Mouse (Mus musculus): Measurements from ENCODE around the gene Kif19a. TPM values are rescaled to one million over a fixed set of nuclear protein-coding genes. Genes with fewer than 3 reads are reported as not detected.

Kif19a gene
- total RNA-seq, 2 experiments from 2014 or later, result 4.5 to 4.8 TPM

DNA sequence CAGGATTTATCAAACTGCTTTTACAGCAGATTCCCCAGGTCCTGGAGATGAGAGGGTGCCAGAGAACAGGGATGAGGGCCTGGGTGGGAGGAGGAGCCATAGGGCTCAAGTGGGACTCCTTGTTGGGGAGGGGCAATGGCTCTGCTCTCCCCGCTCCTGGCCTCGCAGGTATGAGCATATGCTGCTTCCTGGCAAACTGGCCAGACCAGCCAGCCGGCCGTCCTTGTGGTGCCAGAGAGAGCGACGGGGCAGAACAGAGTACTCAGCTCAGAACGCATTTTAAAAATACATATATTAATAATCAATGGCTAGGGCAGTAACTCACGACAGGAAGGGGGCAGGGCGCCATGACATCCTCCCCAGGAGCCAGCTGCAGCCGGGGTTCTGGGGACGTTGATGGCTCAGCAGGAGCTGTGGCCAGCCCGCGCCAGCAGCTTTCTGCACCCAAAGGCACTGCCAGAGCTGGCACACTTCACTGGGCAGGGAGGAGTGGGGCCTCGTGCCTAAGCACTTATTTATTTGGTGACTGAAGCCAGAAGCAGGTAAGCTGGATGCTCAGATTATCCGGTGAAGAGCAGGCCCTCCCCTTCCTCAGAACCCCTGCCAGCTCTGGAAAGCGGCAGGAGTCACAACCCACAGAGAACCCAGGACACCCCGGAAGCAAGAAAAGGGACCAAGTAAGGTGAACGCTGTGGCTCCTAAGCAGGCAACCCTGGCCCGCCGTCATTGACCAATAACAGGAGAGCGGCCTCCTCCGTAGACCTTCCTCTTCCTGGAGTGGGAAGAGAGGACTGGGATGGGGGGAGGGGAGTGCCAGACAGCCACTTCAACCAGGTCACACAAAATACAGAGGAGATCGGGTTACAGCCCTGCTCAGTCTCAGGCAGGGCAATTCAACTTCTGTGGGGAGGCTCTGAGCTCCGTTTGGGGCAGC lies 64.6 kb downstream of the Kif19a start:
- intact Hi-C loops (cut with DNase I), result no loop called here
- no peak for DNase-seq (ENCODE audit: low spot score in 2 of 2)

DNA sequence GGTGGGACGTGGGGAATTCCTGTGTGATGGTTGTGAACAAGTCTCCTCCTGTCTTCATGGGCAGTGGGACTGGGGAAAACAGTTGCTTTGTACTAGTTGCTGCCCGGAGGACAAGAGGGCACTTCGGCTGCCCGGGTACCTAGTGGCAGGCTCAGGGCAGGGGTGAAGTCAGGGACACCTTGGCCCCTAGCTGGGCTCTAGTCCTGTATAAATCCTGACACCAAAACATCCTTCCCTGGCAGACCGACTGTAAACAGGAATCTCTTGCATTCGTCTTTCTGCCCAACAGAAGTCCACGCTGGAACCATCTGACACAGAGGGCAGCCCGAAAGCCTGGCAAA lies 65.2 kb downstream of the Kif19a start:
- DNase-seq (ENCODE audit: low spot score in 2 of 2), result no peak
- intact Hi-C loops (cut with DNase I), result no loop called here

DNA sequence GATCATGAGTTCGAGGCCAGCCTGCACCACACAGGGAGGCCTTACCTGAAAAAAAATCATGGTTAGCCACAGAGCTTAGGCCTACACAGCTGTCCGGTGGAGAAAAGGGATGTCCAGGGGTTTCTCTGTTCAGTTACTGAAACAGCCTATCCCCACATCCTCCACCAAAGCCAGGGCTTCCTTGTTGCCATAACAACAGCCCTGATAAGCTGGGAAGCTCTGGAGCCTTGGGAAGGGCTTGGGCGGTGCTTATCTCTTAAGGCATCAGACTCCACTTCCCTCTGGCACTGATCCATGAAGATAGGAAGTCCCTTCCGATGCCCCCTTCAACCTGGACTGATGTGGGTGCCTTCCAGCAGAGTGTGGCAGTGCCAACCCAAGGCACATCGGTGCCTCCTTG lies 68.0 kb downstream of the Kif19a start:
- intact Hi-C loops (cut with DNase I), result no loop called here
- DNase-seq (ENCODE audit: low spot score in 2 of 2), result no peak

Other genes starting within 250 kb of the Kif19a start
- gene Rpl38, start 96.9 kb upstream of the Kif19a start, total RNA-seq (2021), result 100 to 1,000 TPM; 750 to 833 TPM
- gene Ttyh2, start 90.0 kb upstream of the Kif19a start, total RNA-seq (2021), result 10 to 100 TPM; 20.8 to 31.0 TPM
- 1 to 10 TPM in 1 of 2 experiments, under 1 TPM in 1; 0.91 to 2.1 TPM for gene Dnaic2, start 38.0 kb upstream of the Kif19a start, total RNA-seq (2021)
- 10 to 100 TPM; 29.1 to 35.8 TPM for gene Btbd17, start 30.6 kb downstream of the Kif19a start, total RNA-seq (2021)
- not detected for gene Gpr142, start 33.5 kb downstream of the Kif19a start, total RNA-seq (2021)
- gene Gprc5c, start 85.8 kb downstream of the Kif19a start, total RNA-seq (2021), result 1 to 10 TPM; 4.7 to 8.0 TPM
- gene Cd300a, start 124.7 kb downstream of the Kif19a start, total RNA-seq (2021), result under 1 TPM; 0.42 to 0.61 TPM
- not detected for gene Cd300lb, start 169.0 kb downstream of the Kif19a start, total RNA-seq (2021)
- not detected for gene Cd300c, start 203.8 kb downstream of the Kif19a start, total RNA-seq (2021)
- gene Cd300ld, start 224.5 kb downstream of the Kif19a start, total RNA-seq (2021), result not detected
- gene Cd300c2, start 236.5 kb downstream of the Kif19a start, total RNA-seq (2021), result 1 to 10 TPM; 3.5 to 4.3 TPM